Mouse (Mus musculus): ENCODE results near the gene Rad51b. TPM values are rescaled to one million over a fixed set of nuclear protein-coding genes. Genes with fewer than 3 reads are reported as not detected.

Gene Rad51b
- total RNA-seq, 2 experiments from 2014 or later: 0.17 TPM; not detected in 1

DNA sequence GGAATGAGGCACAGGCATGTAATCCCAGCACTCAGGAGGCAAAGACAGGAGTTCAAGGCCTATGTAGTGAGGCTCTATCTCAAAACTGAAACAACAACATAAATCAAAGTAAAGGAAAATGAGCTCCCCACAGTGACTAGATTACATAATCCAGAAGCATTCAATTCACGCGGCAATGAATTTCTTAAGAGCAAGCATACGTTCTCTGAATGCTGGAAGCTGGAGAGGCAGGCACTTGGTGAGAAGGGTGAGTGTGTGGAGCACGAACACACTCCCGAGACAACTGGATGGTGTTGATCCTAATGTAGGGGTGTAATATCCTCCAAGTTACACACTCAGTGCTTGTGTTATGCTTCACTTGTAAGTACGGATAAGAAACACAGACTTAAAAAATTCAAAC lies 120.3 kb downstream of the Rad51b start:
- no peak for DNase-seq (ENCODE audit: low spot score in 2 of 2)
- intact Hi-C loops (cut with DNase I): no loop called here

DNA sequence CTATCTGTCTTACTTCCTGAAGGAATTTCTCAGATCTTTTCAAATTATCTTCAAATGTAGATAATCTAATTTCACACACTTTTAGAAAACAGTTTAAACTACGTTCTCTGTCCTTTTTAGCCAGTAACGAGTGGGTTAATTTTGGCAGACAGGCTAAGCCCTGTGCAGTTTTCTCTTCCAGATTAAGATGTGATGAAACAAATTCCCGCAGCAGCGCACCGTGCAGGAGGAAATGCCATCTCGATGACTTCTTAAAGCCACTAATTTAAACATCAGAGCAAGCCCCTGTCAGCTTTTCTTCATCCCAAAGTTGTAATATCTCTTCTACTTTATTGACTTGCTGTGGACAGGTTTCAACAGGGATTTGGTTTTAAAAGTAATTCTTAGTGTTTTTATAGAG lies 123.5 kb downstream of the Rad51b start:
- intact Hi-C loops (cut with DNase I): no loop called here
- no peak for DNase-seq (ENCODE audit: low spot score in 2 of 2)

DNA sequence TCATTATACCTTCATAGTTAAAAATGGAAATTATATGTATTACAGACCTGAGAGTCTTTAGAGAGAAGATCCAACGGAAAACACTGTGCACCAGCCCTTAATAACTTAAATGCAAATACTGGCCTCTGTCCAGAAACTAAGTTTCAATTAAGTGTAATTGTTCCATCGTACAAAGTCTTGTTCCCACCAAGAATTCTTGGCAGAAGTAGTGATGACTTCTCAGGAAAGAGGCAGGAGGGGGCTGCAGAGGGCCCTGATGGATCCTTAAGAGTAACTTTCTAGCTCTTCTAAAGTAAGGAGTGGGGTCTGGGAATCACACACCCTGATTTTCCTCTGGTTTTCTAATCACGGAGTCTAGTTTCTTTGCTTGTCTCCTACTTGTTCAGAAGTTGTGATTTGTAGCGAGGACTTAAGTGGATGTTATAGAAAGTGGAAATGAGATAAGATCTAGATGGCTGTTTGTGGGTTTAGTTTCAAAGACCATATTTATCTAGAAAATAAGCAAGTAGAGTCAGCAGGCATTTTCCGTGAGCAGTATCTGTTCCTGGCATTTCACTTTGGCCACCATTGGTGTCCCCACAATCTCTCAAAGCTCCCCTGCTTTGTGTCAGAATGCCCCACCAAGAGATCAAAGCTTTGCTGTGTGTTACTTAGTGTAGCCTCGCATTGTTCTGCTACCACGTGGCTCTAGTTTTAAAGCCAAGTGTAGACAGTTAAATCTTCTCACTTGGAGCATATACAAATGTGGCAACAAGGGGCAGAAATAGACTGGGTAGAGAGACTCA lies 132.6 kb downstream of the Rad51b start:
- no peak for DNase-seq (ENCODE audit: low spot score in 2 of 2)
- intact Hi-C loops (cut with DNase I): no loop called here

DNA sequence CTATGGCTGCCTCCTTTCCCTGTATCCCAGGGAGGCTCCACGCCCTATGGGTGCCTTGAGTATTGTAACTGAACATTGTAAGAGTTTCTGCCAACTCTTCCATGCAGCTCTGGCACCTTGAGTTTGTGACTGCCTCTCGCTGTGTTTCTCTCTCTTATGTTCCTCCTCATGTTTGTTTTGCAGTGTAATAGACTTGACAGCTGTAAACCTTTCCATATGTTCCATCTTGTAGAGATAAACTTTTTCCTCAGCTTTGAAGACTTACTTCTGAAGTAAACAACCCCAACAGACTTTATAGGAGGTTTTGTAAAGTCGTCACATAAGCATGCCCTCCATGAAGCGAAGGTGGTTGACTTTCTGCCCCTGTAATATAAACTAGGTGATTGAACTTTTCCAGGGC lies 134.1 kb downstream of the Rad51b start:
- no peak for DNase-seq (ENCODE audit: low spot score in 2 of 2)
- intact Hi-C loops (cut with DNase I): no loop called here

DNA sequence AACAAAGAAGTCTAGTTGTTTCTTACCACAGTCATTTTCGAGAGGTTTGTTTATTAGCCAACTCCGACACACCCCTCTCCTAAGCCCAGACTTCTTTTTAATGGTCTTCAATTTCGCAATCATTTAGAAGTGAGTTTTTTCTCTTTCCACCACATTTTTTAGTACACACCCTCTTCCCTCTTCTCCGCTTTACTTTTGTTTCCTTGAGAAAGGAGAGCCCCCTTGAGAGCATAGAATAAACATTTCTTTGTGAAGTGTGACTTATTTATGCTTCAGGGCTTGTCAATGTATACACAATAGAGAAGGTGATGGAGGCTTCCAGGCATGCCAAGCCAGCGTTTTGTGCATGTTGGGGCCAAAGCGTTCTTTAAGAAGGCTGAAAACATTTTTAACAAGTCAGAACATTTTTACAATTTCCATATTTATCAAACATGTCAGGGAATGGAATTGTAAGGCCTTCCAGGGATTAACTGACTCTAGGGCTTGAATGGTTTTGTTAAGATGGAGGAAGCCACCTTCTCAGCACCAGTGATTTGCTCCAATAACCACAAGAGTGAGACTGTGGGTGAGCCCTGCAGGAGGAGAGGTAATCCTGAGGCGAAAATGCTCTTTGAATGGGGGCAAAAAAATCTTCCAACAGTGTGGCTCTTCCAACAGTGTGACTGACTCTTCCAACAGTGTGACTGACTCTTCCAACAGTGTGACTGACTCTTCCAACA lies 136.8 kb downstream of the Rad51b start:
- DNase-seq (ENCODE audit: low spot score in 2 of 2): no peak
- intact Hi-C loops (cut with DNase I): no loop called here

DNA sequence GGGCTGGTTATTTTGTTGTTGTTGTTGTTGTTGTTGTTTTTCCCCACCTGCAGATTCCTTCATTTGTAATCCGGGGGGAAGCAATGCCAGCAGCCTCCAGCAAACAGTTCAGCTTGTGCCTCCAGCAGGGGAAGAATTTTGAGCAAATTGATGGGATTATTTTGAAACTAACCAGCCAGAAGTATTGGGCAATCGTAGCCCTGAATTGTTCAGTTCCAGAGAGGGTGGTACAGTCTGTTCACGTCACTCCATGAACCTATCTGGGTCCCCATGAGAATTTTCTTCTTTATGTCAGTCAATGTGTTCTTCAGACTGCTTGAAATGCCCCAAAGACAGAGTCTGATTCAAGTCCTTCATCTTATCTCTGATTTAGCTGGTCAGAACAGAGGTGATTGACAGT lies 138.4 kb downstream of the Rad51b start:
- intact Hi-C loops (cut with DNase I): no loop called here
- DNase-seq (ENCODE audit: low spot score in 2 of 2): no peak

DNA sequence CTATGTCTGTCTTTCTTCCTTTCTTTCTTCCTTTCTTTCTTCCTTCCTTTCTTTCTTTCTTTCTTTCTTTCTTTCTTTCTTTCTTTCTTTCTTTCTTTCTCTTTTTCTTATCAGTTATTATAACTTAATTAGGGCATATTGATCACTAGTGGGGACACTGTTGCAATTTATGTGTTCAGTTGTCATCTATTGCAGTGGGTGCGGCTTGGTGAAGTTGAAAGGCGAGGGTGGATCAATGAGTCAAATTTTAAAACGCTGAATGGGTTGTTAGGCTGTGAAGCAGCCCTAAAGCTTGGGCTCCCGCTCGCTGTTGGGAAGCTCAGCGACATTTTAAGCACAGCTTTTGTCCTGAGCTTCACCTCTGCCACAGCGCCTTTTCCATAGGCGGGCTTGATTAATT lies 139.0 kb downstream of the Rad51b start:
- intact Hi-C loops (cut with DNase I): no loop called here
- DNase-seq (ENCODE audit: low spot score in 2 of 2): no peak

DNA sequence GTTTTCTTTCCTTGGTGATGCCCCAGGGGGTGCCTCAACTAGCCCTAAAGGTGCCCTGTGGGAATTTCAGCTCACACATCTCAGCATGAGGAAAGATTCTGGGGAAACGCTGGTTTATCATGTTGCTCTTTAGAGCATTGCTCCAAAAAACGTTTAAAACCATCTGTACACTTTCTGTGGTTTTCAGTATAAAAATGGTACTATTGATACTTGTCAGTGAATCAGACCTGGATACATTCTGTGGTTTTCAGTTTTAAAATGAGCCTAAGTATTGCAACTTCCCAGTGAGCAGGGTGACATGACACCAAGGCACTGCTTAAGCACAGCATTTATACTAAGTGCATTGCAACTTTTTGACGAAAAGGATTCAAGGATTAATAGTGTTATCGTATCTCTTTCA lies 139.8 kb downstream of the Rad51b start:
- no peak for DNase-seq (ENCODE audit: low spot score in 2 of 2)

DNA sequence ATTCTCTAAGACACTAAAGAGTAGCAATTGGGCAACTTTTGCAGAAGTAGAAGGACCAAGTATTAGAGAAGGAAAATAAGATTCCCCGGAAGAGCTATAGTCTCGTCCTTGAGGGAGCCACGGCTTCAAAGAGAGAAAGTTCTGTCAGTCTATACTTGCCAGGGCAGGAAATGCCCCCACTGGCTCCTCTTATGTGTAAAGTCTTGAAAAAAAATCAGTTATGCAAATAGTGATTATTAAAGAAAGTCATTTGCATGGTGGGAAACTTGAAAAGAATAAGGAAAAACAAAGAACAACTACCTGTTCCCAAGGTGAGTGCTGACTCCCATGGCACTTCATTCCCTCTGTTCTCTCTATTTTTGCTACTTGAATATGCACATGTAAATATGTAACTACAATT lies 140.5 kb downstream of the Rad51b start:
- intact Hi-C loops (cut with DNase I): no loop called here
- DNase-seq (ENCODE audit: low spot score in 2 of 2): no peak

More for the DNA sequence above, 139.8 kb downstream of the Rad51b start:
- intact Hi-C loops (cut with DNase I): no loop called here

DNA sequence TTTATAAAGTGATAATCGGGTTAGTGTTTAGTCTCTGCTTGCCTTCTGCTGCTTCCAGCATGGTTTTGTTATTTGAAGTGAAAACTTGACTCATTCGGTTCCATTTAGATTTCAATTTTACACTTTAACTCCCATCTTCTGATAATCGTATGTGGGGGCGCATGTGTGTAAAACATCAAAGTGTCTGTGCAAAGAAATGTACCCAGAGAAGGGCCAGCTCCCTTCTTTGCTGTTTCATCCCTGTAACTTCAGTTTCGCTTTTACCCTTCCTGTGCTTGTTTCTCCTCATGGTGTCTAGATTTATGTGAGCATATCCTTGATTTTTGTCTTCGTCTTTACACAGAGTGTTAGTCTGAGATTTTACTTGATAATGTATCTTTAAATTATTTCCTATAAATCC lies 142.9 kb downstream of the Rad51b start:
- DNase-seq (ENCODE audit: low spot score in 2 of 2): no peak
- intact Hi-C loops (cut with DNase I): no loop called here

DNA sequence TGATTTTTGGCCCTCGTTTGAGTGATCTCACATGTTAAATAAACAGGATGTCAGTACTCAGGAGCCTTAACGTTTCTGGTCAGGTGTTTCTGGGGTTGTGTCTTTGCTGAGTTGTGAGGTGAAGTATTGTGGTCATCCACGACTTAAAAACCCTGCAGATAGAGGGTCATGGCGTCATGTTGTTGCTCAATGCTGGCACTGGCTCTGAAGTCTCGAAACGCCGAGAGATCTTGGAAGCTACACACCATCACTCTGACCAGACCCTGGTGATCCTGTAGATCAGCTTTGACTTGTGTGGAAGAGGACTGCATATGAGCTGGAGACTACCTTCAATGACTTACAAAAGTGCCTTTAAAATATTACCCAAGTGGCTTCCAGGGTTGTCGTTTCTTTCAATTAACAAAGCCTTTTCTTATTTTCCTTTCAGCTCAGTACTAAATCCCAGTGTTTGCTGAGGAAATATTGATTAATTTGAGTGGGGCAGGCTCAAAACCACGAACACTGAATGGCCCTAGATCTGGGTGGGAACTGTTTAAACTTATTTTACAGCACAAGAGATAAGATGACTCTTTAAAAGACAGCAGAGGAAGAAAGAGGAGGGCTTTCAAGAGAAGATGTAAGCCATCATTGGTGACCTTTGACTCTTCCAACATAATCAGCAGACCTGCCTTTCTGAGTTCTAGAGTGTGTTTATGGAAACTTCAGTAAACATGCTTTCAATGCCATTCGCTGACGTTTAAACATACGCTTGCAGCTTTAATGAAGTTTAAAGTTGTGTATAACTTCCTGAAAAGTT lies 144.3 kb downstream of the Rad51b start:
- intact Hi-C loops (cut with DNase I): no loop called here
- no peak for DNase-seq (ENCODE audit: low spot score in 2 of 2)

DNA sequence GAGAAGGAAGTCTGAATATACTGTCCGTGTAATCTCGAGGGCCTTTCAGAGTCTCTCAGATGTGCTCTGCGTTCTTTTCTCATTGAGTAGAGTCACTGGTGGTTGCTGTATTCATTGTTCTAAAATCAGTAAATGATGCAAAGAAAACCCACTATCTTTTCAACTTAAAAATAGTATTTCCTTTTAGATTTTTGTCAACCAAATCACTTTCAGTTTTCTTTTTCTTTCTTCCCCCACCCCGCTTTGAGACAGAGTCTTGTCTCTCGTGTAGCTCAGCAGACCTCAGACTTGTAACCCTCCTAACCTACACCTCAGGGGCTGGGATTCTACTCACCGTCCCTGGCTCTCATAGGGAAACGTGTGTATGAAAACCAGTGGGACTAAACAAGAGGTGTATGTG lies 145.0 kb downstream of the Rad51b start:
- intact Hi-C loops (cut with DNase I): no loop called here
- DNase-seq (ENCODE audit: low spot score in 2 of 2): no peak

DNA sequence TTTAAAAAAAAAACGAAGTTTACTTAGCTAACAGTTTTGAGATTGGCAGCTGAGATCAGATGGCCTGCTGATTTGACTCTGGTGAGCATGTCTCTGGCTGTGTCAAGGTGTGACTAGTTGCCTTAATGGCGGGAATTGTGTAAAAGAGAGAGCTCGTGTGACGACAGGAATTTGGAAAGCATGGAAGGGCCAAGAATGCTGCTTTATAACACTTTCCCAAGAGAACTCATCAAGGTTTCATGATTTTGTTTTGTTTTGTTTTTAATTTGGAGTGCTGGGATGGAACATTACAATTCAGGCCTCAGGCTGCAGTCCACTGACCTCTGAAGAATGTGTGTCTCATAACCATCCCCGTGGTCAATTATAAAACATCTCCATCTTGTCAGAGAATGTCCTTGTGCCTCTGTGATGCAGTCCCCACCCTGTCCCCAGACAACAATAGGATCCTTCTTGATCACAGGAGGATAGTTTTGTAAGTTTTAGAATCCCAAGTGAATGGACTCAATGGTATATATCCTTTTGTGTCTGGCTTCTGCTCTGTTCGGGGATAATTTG lies 145.8 kb downstream of the Rad51b start:
- intact Hi-C loops (cut with DNase I): no loop called here
- DNase-seq (ENCODE audit: low spot score in 2 of 2): no peak

DNA sequence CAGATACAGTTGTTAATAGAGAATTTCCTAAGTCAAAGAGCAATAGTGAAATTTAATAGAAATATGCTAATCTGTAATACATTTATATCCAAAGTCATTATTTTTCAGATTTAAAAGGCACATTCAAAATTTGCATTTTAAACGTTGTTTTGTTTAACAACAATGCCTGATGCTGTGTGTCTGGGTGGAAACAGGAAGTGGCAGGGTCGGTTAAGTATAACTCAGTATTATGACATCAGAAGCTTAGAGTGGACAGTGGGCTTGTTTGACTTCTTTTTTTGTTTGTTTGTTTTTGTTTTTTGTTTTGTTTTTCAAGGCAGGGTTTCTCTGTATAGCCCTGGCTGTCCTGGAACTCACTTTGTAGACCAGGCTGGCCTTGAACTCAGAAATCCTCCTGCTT lies 147.6 kb downstream of the Rad51b start:
- intact Hi-C loops (cut with DNase I): no loop called here
- DNase-seq (ENCODE audit: low spot score in 2 of 2): no peak

DNA sequence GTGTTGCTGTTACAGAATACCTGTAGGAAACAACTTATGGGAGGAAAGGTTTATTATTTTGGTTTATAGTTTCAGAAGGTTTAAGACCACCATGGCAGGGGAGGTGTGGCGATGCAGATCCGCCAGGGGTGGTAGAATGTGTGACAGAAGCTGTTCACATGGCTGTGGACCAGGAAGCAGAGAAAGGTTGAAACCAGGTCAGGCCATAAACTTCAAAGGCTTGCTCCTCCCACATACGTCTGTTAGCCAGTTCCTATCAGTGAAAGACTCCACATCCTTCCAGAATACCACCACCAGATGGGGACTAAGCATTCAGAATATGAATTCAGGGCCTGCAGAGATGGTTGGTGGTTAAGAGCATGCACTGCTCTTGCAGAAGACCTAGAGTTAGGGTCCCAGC lies 150.0 kb downstream of the Rad51b start:
- intact Hi-C loops (cut with DNase I): no loop called here

DNA sequence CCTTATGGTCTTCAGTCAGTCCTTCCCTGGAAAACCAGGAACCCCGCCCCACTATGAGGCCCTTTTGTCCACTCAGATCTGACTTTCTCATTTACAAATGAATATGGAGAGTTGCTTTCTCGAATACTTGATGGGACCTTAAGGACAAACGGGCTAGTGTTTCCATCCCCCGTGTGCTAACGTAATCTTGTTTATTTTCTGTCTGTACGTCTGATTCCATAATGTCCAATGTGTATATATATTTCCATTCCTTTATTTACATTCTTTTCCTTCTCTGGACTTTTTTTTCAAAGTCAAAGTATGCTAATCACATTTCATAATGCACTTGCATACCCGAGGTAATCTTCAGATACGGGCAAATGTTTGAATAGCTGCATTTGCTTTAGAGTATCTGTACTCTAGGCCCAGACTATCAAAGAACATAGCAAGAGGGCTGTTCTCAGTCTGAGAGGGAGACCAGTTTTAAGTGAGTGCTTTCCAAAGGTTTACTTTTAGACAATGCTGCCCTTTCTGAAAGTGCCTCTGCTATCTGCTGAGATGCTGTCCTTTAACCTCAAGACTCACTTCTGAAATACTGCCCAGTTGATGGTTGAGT lies 152.8 kb downstream of the Rad51b start:
- no peak for DNase-seq (ENCODE audit: low spot score in 2 of 2)
- intact Hi-C loops (cut with DNase I): no loop called here

More for the DNA sequence above, 150.0 kb downstream of the Rad51b start:
- no peak for DNase-seq (ENCODE audit: low spot score in 2 of 2)

DNA sequence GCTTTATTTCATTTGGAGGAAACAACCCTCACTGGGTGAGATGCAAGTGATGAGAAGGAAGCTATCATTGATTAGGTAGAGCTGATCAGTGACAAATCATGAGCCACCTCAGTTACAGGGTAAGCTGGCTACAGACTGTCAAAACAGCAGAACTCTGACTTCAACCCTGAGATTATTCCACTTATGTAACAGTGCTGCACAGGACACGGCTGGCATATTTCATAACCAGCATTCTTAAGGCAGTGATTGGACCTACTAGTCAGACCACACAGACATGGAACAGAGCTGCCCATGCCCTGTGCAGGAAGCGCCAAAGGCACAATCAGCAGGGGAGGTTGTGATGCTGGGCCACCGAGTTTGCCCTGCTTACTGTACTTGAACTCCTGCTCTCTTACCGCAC lies 155.8 kb downstream of the Rad51b start:
- DNase-seq (ENCODE audit: low spot score in 2 of 2): no peak
- intact Hi-C loops (cut with DNase I): no loop called here

DNA sequence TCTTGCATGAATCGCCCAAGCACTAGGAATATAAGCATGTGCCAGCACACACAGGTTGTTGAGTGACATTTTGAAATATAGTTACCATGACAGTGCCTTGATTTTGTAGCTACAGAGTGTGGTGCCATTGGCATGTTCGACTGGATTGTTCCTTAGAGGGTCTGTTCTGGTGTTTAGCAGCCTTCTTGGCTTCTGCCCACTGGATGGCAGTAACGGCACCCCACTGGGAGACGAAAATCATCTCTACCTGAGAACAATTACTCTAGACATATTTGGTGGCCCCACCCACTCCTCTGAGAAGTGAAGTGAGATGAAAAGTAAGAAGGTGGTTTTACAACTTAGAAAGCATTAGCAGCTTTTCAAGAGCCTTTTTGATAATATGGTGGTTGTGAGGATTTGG lies 156.9 kb downstream of the Rad51b start:
- DNase-seq (ENCODE audit: low spot score in 2 of 2): no peak
- intact Hi-C loops (cut with DNase I): no loop called here

DNA sequence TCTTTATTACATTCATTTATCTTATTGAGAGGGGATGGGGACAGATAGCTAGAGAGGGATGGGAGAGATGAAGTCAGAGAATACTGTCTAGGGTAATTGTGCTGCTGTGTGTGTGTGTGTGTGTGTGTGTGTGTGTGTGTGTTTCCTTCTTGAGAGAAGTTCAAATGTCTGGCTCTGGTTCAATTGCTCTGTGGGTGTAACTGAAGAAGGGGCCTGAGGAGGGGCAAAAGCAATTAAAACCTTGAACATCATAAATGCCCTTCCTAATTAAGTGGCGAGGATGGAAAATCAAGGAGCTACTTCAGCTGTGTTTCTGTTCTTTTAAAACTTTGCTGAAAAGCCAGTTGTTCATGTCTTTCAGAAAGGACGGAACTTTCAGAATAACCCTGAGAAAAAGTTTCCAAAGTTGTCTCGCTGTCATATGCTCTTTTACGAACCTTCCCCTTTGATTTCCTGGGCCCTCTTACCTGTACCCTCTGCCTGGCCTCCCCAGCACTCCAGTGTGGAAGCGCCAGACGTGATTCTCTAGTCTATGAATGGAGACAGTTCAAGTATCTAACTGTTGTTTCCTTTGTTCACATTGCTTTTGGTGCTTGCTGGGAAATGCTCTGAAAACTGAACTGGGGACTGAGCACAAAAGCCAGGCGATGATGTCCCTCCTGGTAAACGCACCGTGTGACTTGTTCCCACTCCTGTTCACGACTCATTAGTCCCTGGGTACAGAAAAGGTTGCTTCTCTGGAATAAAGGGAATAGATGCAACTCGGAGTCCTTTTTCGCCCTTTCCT lies 158.2 kb downstream of the Rad51b start:
- no peak for DNase-seq (ENCODE audit: low spot score in 2 of 2)
- intact Hi-C loops (cut with DNase I): no loop called here
